Mouse (Mus musculus): ENCODE results near the gene Rpp25.

DNA sequence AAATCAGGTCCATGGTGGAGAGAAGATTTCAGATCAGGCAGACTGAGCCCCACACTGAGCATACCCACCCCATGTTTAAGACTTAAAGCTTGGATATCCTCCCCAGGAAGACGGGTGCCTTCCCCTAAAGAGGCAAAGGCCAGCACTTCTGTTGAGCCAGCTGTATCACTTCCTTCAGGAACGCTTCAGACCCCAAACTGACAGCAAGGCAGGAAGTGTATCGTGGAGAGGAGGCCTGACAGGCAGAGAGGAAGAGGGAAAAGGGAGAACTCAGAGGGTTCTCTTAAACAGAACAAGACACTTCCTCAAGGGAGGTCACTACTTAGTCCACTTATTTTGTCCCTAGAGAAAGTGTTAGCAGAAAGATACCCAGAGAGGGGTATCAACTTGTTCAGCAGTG, 37.7 kb upstream of the Rpp25 start:
- TF ChIP-seq CTCF (IDR thresholded peaks at IDR 0.05; ENCODE audit: low read depth) = no peak
- TF ChIP-seq EP300 (IDR thresholded peaks at IDR 0.05; ENCODE audit: low read depth) = no peak

Data from heart, postnatal 0 days (tissue).